Mouse (Mus musculus) kidney, embryonic 16.5 days (tissue): ENCODE measurements around the gene Myt1. TPM values are rescaled to one million over a fixed set of nuclear protein-coding genes. Genes with fewer than 3 reads are reported as not detected.
"Not testable (repeated sequence)": the region's sequence is repeated elsewhere in the genome, so short reads cannot be mapped to it uniquely, and the experiment has no call there.

Experiments
- ATAC-seq: fragments of 200-750 bp; cut with Nextera tagmentation; 2 replicates; pipeline ENCODE4 v1.8.0; 2017; ENCODE audit warnings: moderate TSS enrichment; ENCODE audit not compliant: low FRiP score, low TSS enrichment
- H3K27ac ChIP-seq: fragments of 300-500 bp; sonication (generic); 2 replicates; pipeline ENCODE4 v1.5.1; 2014; ENCODE audit warnings: low read length
- H3K27me3 ChIP-seq: fragments of 300-500 bp; sonication (generic); 2 replicates; pipeline ENCODE4 v1.6.1; 2014; ENCODE audit warnings: low read length, control low read depth, mixed read lengths; ENCODE audit not compliant: insufficient read depth
- H3K36me3 ChIP-seq: fragments of 300-500 bp; sonication (generic); 2 replicates; pipeline ENCODE4 v1.6.1; 2014; ENCODE audit warnings: low read length, control low read depth, mixed read lengths; ENCODE audit not compliant: insufficient read depth
- H3K4me1 ChIP-seq: fragments of 300-500 bp; sonication (generic); 2 replicates; pipeline ENCODE4 v1.6.1; 2014; ENCODE audit warnings: low read length, control low read depth, mixed read lengths; ENCODE audit not compliant: insufficient read depth
- H3K4me2 ChIP-seq: fragments of 300-500 bp; sonication (generic); replicated peaks from 2 replicates; pipeline ENCODE4 v1.6.1; 2014; ENCODE audit warnings: low read depth, low read length
- H3K4me3 ChIP-seq: fragments of 300-500 bp; sonication (generic); 2 replicates; pipeline ENCODE4 v1.5.1; 2014; ENCODE audit warnings: mild to moderate bottlenecking, low read length
- H3K9ac ChIP-seq: fragments of 300-500 bp; sonication (generic); replicated peaks from 2 replicates; pipeline ENCODE4 v1.6.1; 2014; ENCODE audit warnings: low read length
- H3K9me3 ChIP-seq: fragments of 300-500 bp; sonication (generic); 2 replicates; pipeline ENCODE4 v1.6.1; 2016; ENCODE audit warnings: low read length, control low read depth
- WGBS: fragments of 180-500 bp; shearing (Covaris S2); extraction: QIAGEN DNeasy Blood & Tissue Kit; methylation state at CpG from one replicate; pipeline ENCODE4 v1.1.7; 2014; 5-methylcytosine and 5-hydroxymethylcytosine counted together
- polyA plus RNA-seq: library from polyadenylated mRNA; unstranded; fragments of >200 nt; fragmentation: Nextera tagmentation; extraction: Ambion mirVana; gene quantifications from 2 replicates; pipeline ENCODE4 v1.2.1, GENCODE M21; 2015

Gene Myt1
- polyA plus RNA-seq, 1 experiment from 2014 or later = 0.31 TPM

DNA sequence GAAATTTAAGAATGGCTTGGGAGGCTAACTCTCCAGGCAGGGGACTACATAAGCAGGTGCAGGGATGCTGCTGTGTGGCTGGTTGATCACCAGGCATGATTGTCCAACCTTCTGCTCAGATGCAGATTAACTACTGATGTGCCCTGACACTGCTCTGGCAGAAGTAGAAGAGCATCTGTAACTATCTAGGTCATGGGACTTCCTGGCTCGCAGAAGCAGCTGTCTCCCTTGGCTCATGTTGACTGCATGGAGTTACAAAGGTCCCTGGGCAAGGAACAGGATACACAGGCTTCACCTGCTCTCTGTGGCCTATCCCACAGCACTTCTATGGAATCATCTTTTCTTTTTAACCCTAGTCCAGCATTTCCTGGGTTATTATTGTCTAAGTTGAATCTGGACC lies 12.7 kb downstream of the Myt1 start:
- no peaks in the 10 kb centered on the region for H3K27me3 ChIP-seq
- ATAC-seq = no peak

GRCm38 (mm10) chr2:181777715-181778114 lies 14.6 kb downstream of the Myt1 start:
- Histone ChIP-seq H3K9ac (no peak overlapping the region), H3K9me3 (no peaks in the 10 kb centered on the region), H3K4me1 (no peaks in the 10 kb centered on the region), H3K27ac (no peak overlapping the region), H3K27me3 (no peaks in the 10 kb centered on the region), H3K4me2 (no peak overlapping the region), H3K4me3 (no peak overlapping the region), H3K36me3 (no peaks in the 10 kb centered on the region)
- 51% methylated on average over 2 of the region's 2 CpGs for WGBS
- ATAC-seq = no peak

More for the DNA sequence above, 12.7 kb downstream of the Myt1 start:
- H3K9me3 ChIP-seq = no peaks in the 10 kb centered on the region
- no peaks in the 10 kb centered on the region for H3K4me1 ChIP-seq
- 62% methylated on average over 1 of the region's 1 CpGs for WGBS
- H3K4me3 ChIP-seq = no peak overlapping the region
- H3K27ac ChIP-seq = no peak overlapping the region
- no peaks in the 10 kb centered on the region for H3K36me3 ChIP-seq
- no peak overlapping the region for H3K9ac ChIP-seq
- no peak overlapping the region for H3K4me2 ChIP-seq

DNA sequence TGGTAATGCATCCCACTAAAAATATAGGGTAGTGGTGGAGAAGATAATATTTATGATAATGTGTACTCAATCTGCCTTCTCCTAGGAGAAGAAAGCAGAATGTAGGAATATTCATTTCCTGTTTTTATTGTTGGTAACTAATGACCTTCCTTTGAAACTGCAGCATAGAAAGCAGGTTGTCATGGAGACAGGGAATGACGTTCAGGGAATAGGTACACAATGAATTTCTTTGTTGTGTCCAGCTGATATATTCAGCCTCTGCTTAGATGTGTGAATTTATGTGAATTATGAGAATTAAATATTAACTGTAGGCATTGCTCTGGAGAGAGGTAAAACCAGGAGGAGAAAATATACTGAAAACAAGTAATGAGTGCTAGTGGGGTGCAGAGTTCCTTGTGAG lies 18.3 kb downstream of the Myt1 start:
- H3K9ac ChIP-seq = no peak overlapping the region
- H3K4me1 ChIP-seq = no peaks in the 10 kb centered on the region
- no peaks in the 10 kb centered on the region for H3K9me3 ChIP-seq
- no peak overlapping the region for H3K4me3 ChIP-seq
- ATAC-seq = no peak
- 39% methylated on average over 1 of the region's 1 CpGs for WGBS
- no peak overlapping the region for H3K4me2 ChIP-seq
- H3K36me3 ChIP-seq = no peaks in the 10 kb centered on the region
- H3K27ac ChIP-seq = no peak overlapping the region
- H3K27me3 ChIP-seq = no peaks in the 10 kb centered on the region

GRCm38 (mm10) chr2:181787852-181788251 lies 24.7 kb downstream of the Myt1 start:
- Histone ChIP-seq H3K9me3 (no peaks in the 10 kb centered on the region), H3K27me3 (no peaks in the 10 kb centered on the region), H3K4me1 (no peaks in the 10 kb centered on the region), H3K4me2 (no peak overlapping the region), H3K36me3 (no peaks in the 10 kb centered on the region), H3K27ac (no peak overlapping the region), H3K4me3 (no peak overlapping the region), H3K9ac (no peak overlapping the region)
- WGBS = 69% methylated on average over 5 of the region's 5 CpGs
- no peak for ATAC-seq

- no peak overlapping the region for H3K9ac ChIP-seq
- no peak for ATAC-seq
- WGBS = 80% methylated on average over 6 of the region's 6 CpGs
These were observed 26.3 kb downstream of the Myt1 start for GRCm38 (mm10) chr2:181789396-181789795.

DNA sequence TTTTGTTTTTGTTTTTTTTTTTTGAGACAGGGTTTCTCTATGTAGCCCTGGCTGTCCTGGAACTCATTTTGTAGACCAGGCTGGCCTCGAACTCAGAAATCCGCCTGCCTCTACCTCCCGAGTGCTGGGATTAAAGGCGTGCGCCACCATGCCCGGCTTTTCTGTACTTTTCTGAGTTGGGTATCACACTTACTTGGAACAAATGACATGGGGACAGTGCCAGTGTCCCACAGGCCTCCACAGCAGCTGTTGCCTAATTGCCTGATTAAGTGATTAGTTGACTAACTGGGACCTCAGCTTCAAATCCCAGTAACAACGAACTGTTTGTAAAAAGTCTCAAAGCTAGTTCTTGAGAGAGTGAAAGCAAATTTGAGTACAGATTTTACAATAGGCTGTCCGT lies 30.1 kb downstream of the Myt1 start:
- not testable (repeated sequence) for H3K9me3 ChIP-seq, ATAC-seq, H3K4me3 ChIP-seq, H3K27ac ChIP-seq, H3K4me2 ChIP-seq, H3K9ac ChIP-seq, H3K27me3 ChIP-seq, H3K36me3 ChIP-seq, H3K4me1 ChIP-seq
- 83% methylated on average over 8 of the region's 8 CpGs for WGBS

More at GRCm38 (mm10) chr2:181789396-181789795, 26.3 kb downstream of the Myt1 start:
- no peaks in the 10 kb centered on the region for H3K27me3 ChIP-seq
- H3K4me3 ChIP-seq = no peak overlapping the region
- H3K9me3 ChIP-seq = no peaks in the 10 kb centered on the region
- no peaks in the 10 kb centered on the region for H3K4me1 ChIP-seq
- no peaks in the 10 kb centered on the region for H3K36me3 ChIP-seq
- no peak overlapping the region for H3K4me2 ChIP-seq
- no peak overlapping the region for H3K27ac ChIP-seq

GRCm38 (mm10) chr2:181795641-181796130 lies 32.6 kb downstream of the Myt1 start:
- Histone ChIP-seq H3K4me2 (no peak overlapping the region), H3K4me1 (no peaks in the 10 kb centered on the region), H3K36me3 (no peaks in the 10 kb centered on the region), H3K9ac (no peak overlapping the region), H3K9me3 (no peaks in the 10 kb centered on the region), H3K4me3 (no peak overlapping the region), H3K27me3 (no peaks in the 10 kb centered on the region), H3K27ac (no peak overlapping the region)
- no peak for ATAC-seq
- 67% methylated on average over 3 of the region's 3 CpGs for WGBS

- 78% methylated on average over 8 of the region's 8 CpGs for WGBS
- H3K36me3 ChIP-seq = no peaks in the 10 kb centered on the region
- H3K4me1 ChIP-seq = 0 out of 2 replicates have a peak, but pooled peaks cover 4% of the 10 kb centered on the region
- H3K27ac ChIP-seq = no peak overlapping the region
- H3K4me2 ChIP-seq = no peak overlapping the region
- no peak overlapping the region for H3K4me3 ChIP-seq
- ATAC-seq = no peak
- no peak overlapping the region for H3K9ac ChIP-seq
- no peaks in the 10 kb centered on the region for H3K9me3 ChIP-seq
- H3K27me3 ChIP-seq = no peaks in the 10 kb centered on the region
These were observed 34.5 kb downstream of the Myt1 start for GRCm38 (mm10) chr2:181797672-181798071.

DNA sequence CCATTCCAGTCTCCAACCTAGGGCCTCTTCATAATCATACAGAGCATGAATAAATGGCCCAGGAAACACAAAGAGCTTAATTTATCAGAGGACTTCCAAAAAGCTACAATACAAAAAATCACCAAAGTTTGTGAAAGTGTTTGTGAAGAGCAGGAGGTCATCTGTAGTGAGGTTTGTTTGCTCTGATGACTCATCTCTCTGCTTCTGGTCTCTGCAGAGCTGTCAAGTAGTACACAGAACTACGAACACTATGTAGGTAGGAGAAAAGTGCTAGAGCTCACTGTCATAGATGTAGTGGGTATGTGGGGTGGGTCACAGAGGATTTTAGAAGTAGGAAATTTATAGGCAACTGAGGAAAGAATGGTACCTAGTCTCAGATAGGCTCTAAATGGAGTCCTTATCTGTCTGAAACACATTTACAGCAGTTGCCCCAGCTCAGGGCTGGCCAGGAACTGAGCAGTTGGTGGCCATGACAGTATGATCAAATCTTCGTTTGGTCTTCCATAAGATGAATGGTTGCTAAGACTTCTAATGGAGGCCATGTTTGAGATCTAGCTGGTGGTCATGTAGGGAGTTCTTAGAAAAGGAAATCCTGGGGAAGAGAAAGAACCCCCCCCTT lies 66.0 kb downstream of the Myt1 start:
- Histone ChIP-seq H3K4me1 (no peaks in the 10 kb centered on the region), H3K9me3 (no peaks in the 10 kb centered on the region), H3K27me3 (no peaks in the 10 kb centered on the region), H3K4me2 (no peak overlapping the region), H3K4me3 (no peak overlapping the region), H3K9ac (no peak overlapping the region), H3K36me3 (no peaks in the 10 kb centered on the region), H3K27ac (no peak overlapping the region)
- ATAC-seq = no peak
- 71% methylated on average over 2 of the region's 2 CpGs for WGBS

DNA sequence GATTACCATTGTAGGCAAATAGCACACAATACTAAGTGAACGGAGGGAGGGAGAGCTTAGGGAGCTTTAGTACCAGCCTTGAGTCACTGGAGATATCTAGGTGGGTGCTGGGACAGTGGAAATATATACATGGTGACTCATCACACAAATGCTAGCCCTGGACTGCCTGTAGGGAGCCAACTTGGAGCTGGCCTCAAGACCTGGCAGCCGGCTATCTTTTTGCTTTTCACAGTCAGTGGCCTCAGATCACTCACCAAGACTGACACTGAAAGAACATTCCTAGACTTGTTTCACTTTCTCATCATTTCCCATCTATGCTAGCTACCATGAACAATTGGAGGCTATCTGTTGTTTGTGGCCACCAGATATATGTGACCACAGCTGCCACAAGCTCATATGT lies 69.6 kb downstream of the Myt1 start:
- H3K27me3 ChIP-seq = no peaks in the 10 kb centered on the region
- no peak overlapping the region for H3K27ac ChIP-seq
- no peaks in the 10 kb centered on the region for H3K36me3 ChIP-seq
- WGBS = 76% methylated on average over 2 of the region's 2 CpGs
- H3K4me2 ChIP-seq = no peak overlapping the region
- H3K9ac ChIP-seq = no peak overlapping the region
- H3K4me1 ChIP-seq = no peaks in the 10 kb centered on the region
- H3K4me3 ChIP-seq = no peak overlapping the region
- ATAC-seq = no peak
- H3K9me3 ChIP-seq = no peaks in the 10 kb centered on the region
